Mouse (Mus musculus): Measurements from ENCODE around the gene Olfr154.

DNA sequence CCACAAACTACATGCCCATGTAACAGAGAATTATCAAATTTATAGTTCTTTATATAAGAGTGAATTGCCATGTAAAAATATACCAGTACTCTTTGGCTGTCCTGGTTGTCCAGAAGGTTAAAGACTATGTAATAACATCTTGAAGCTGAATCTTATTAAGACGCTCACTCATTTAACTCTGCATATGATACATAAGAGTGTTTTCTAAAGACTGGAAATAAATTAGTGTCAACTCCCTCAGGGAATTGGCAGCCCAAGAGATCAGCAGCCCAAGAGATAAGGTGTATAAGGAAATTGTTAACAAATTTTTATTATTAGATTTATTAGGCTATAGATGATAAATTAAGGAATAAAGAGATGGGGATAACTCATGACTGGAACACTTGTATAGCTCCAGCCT lies 13.7 kb downstream of the Olfr154 start, which contains the start of gene Olfr1002:
- no peak for TF ChIP-seq CTCF (IDR thresholded peaks at IDR 0.05; ENCODE audit: low read depth, low read length)
- no peak for TF ChIP-seq POLR2A (IDR thresholded peaks at IDR 0.05; ENCODE audit: insufficient read depth, low read length)
- no peak for TF ChIP-seq EP300 (IDR thresholded peaks at IDR 0.05; ENCODE audit: insufficient read depth, low read depth, low read length)
